Mouse (Mus musculus) erythroblast, embryonic 14.5 days (primary cell): ENCODE data around the gene Fbxl13. TPM values are rescaled to one million over a fixed set of nuclear protein-coding genes. Genes with fewer than 3 reads are reported as not detected.

Experiments
- H3K27me3 ChIP-seq: 2 replicates; pipeline ENCODE4 v1.6.1; 2012; ENCODE audit warnings: inconsistent platforms; ENCODE audit not compliant: control insufficient read depth
- H3K36me3 ChIP-seq: 2 replicates; pipeline ENCODE4 v1.6.1; 2012; ENCODE audit warnings: mild to moderate bottlenecking, inconsistent platforms; ENCODE audit not compliant: control insufficient read depth
- H3K4me1 ChIP-seq: 2 replicates; pipeline ENCODE4 v1.6.1; 2012; ENCODE audit warnings: inconsistent platforms; ENCODE audit not compliant: control insufficient read depth
- H3K4me3 ChIP-seq: replicated peaks from 2 replicates; pipeline ENCODE3; 2012; ENCODE audit warnings: moderate library complexity, mild to moderate bottlenecking, inconsistent platforms
- H3K9me3 ChIP-seq: 2 replicates; pipeline ENCODE4 v1.6.1; 2012; ENCODE audit warnings: low read length, inconsistent platforms, mixed read lengths; ENCODE audit not compliant: control insufficient read depth
- GATA1 ChIP-seq: IDR thresholded peaks from 2 replicates; pipeline ENCODE4 v1.6.1; 2012; ENCODE audit warnings: low read length, inconsistent platforms, mixed read lengths
- TAL1 ChIP-seq: IDR thresholded peaks from 3 replicates; pipeline ENCODE4 v1.6.1; 2012; ENCODE audit warnings: low read length, inconsistent platforms, mixed read lengths
- polyA plus RNA-seq: library from polyadenylated mRNA; stranded (reverse); fragments of >175 nt; gene quantifications from 2 replicates; pipeline ENCODE4 v1.2.3, GENCODE M21; 2012

The Fbxl13 gene
- polyA plus RNA-seq, 1 experiment, result not detected

DNA sequence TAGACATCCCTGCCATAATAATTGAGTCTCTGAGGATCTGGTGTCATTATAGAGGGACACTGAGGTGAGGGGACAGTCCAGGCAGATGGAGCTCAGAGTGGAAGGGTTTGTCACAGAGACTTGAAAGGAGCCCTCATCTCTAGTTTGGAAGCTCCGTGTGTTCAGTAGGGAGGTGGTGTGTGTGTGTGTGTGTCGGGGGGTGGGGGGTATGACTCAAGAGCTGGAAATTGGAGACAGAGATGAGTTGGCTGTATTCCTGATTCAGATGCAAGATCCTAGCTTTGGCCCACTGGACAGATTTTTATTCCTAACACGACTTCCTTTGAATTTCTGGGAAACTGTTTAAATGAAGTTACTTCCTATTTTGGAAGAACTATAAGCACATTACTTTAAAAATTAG, 158.1 kb downstream of the Fbxl13 start:
- Histone ChIP-seq H3K27me3 (no peaks in the 10 kb centered on the region), H3K9me3 (no peaks in the 10 kb centered on the region), H3K4me3 (no peak overlapping the region), H3K36me3 (no peaks in the 10 kb centered on the region), H3K4me1 (no peaks in the 10 kb centered on the region)
- TF ChIP-seq GATA1 (no peak), TAL1 (no peak)

DNA sequence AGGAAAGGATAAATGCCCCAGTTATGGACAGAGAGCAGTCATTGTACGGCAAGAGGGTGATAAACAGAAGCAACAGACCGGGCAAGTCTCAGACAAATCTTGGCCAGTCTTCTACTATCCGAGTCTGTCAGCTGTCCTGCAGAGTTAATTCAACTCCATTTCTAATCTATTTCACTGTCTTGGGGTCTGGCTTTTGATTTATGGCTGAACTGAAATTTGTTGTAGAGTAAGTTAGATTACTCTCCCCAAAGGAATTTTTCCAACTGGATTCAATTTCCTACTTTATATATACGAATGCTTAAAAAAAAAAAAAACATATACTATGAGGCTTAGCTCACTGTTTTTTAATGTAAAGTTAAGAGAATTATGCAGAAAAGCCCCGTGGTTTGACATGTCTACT, 158.6 kb downstream of the Fbxl13 start:
- Histone ChIP-seq H3K9me3 (no peaks in the 10 kb centered on the region), H3K4me1 (no peaks in the 10 kb centered on the region), H3K27me3 (no peaks in the 10 kb centered on the region), H3K36me3 (no peaks in the 10 kb centered on the region), H3K4me3 (no peak overlapping the region)
- TF ChIP-seq TAL1 (no peak), GATA1 (no peak)

DNA sequence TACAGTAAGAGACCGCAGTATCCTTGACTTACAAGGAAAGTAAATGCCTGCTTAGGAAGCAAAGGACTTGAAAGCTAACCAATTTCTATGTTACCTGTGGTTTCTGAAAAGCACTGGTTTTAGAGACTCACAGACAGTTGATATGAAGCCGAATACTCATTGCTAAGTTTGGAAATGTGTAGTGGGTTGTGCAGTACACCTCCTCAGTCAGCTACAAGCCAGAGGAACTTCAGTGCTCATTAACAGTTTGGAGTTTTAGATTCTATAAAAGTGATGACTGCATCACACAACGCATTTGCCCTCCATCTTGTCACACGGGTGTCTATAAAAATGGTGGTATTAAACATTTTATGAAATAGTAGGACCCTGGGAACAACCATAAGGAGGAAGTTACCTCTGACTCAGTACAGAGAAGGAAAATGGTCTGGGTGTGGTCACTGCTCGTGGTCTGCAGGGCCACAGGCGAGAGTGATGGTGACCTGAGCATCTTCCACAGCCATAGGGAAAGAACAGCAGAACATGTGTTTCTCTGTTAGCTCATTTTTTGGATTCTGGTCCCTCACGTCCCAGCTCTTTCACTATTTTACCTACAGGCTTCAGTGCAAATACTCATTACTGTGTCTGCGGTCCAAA, 160.1 kb downstream of the Fbxl13 start:
- no peaks in the 10 kb centered on the region for H3K4me1 ChIP-seq
- H3K27me3 ChIP-seq, result no peaks in the 10 kb centered on the region
- TF ChIP-seq GATA1 (no peak), TAL1 (no peak)
- H3K9me3 ChIP-seq, result no peaks in the 10 kb centered on the region
- H3K36me3 ChIP-seq, result peaks cover 4% of the 10 kb centered on the region
- no peak overlapping the region for H3K4me3 ChIP-seq

DNA sequence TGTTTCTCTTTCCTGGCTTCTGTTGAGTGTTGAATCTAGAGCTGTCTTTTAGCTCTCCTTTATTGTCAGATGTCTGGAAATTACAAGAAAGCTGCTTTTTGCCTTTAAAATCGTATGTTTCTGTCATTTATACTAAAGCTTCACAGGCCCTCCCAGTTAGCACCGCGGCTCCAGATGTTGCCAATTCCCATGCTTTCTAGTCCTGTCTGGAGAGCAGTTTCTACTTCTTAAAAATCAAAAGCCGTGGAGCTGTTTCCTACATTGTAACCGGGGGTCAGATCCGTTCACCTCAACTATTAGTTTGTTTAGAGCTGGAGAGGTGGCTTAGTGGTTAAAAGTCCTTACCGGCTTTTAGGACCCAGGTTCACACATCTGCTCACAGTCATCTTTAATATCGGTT, 162.2 kb downstream of the Fbxl13 start:
- Histone ChIP-seq H3K4me1 (no peaks in the 10 kb centered on the region), H3K4me3 (no peak overlapping the region), H3K27me3 (no peaks in the 10 kb centered on the region), H3K9me3 (no peaks in the 10 kb centered on the region), H3K36me3 (peaks cover 10% of the 10 kb centered on the region)
- TF ChIP-seq GATA1, result no peak
- TF ChIP-seq TAL1, result no peak

DNA sequence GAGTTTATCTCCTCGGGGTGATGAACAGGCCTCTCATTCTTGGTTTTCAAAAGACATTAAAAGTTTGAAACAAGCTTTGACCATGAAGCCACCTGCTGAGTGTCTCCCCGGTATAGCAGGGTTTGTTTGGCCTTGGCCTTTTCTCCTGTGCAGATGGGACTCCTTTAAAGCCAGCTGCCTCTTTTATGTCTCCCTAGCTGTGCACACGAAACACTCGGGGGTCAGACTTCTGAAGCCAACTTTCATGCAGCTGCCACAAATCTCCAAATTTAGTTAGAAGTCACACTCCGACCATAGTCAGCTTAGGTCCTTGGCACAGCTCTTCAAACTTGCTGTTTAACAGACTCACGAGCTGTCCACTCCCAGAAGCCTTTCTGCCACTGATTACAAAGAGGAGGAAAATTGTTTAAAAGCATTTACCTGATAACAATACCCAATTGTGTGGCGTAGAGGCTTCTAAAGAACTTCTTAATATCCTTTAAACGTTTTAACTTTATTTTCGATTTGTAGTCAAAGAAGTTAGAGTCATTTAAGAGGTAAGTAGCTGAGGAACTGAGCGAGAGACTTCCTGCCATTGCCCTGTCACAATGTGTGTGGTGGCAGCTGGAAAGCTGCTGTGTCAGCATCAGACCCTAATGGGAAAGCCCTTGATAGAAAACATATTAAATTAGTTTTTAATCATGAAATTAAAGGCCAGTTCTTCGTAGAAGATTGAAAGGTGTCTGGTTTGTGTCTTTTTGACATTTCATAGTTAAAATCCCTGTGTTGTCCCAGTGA, 162.8 kb downstream of the Fbxl13 start:
- TF ChIP-seq GATA1, result no peak
- H3K9me3 ChIP-seq, result no peaks in the 10 kb centered on the region
- no peaks in the 10 kb centered on the region for H3K27me3 ChIP-seq
- no peaks in the 10 kb centered on the region for H3K4me1 ChIP-seq
- H3K36me3 ChIP-seq, result peaks cover 10% of the 10 kb centered on the region
- no peak overlapping the region for H3K4me3 ChIP-seq

DNA sequence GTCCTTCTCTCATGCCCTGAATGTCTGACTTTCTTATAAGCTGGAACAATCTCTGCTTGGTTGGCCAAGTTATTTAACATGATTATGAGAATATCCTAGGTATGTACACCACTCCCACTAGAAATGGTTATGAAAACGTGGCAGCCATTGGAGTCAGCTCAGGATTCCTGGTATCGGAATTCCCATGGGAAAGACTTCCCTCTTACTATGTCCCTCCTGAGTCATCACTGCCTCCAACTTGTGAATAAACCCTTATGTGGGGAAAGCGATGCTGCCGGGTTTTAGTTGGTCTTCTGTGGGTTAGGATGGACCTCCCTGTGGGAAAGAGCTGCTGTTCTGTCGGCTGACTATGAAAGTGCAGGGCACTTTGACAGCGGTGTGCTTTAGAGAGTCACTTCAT, 163.9 kb downstream of the Fbxl13 start:
- Histone ChIP-seq H3K36me3 (peaks cover 10% of the 10 kb centered on the region), H3K27me3 (no peaks in the 10 kb centered on the region), H3K4me3 (no peak overlapping the region), H3K9me3 (no peaks in the 10 kb centered on the region), H3K4me1 (no peaks in the 10 kb centered on the region)
- TF ChIP-seq GATA1 (no peak), TAL1 (no peak)

DNA sequence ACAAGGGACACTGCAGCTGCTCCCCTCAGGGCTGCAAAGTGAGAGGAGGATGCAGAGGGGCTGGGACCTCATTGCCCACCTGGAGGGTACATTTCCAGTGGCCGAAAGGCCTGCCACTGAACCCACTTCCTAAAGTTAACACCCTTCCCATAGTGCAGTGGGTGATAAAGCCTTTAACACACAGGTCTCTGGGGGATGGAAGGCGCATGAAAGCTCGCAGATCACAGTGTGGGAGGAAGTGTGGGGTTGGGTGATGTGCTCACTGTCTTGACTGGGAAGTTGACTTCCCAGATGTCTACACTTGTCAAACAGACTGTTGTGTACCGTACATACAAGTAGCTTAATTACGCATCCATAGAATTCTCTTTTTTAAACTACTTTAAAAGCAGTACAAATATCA, 165.7 kb downstream of the Fbxl13 start:
- Histone ChIP-seq H3K4me3 (no peak overlapping the region), H3K36me3 (peaks cover 10% of the 10 kb centered on the region), H3K9me3 (no peaks in the 10 kb centered on the region), H3K27me3 (no peaks in the 10 kb centered on the region), H3K4me1 (no peaks in the 10 kb centered on the region)
- no peak for TF ChIP-seq TAL1
- TF ChIP-seq GATA1, result no peak

DNA sequence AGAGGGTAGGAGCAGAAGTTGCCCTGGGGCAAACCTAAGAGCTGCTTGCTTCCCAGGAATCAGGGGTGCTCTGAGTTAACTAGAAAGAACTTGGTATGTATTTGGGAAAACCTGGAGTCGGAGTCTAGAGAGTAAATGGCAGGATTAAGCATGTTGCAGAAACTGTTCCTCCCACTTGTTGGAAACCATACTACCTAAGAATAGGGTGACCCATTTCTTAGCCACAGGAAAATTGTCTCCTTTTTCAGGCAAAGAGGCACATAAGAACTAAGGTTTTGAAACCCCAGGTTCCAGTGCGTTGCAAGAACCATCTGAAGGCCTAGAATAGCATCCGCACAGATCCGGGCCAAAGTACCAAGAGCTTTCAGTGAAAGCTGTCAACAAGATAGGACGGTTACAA, 167.0 kb downstream of the Fbxl13 start:
- no peak for TF ChIP-seq TAL1
- no peak for TF ChIP-seq GATA1
- peaks cover 10% of the 10 kb centered on the region for H3K36me3 ChIP-seq
- H3K4me1 ChIP-seq, result no peaks in the 10 kb centered on the region
- no peak overlapping the region for H3K4me3 ChIP-seq
- H3K9me3 ChIP-seq, result no peaks in the 10 kb centered on the region
- H3K27me3 ChIP-seq, result no peaks in the 10 kb centered on the region

DNA sequence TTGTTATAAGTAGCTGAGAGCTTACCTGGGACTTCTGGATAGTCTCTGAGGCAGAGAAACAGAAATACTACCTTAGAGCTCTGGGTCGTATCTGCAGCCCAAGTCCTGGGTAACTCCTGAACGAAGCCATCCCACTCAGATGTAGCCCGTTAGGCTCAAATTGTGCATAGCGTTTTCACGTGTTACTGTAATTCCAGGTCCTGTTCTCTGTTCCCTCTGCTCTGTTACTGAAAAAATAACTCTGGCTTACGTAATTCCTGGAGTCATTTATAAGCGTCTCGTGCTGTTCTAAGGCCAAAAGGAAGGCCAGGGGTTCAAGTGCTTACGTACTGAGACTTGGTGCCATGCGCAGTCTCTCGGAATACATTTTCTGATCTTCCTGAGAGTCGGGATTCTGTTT, 177.3 kb downstream of the Fbxl13 start:
- H3K4me3 ChIP-seq, result no peak overlapping the region
- no peaks in the 10 kb centered on the region for H3K36me3 ChIP-seq
- H3K9me3 ChIP-seq, result no peaks in the 10 kb centered on the region
- H3K4me1 ChIP-seq, result no peaks in the 10 kb centered on the region
- TF ChIP-seq GATA1, result no peak
- no peak for TF ChIP-seq TAL1
- H3K27me3 ChIP-seq, result no peaks in the 10 kb centered on the region
